Mouse (Mus musculus) adrenal gland, postnatal 14 days (tissue): ENCODE data around the gene Entpd8. TPM values are rescaled to one million over a fixed set of nuclear protein-coding genes. Genes with fewer than 3 reads are reported as not detected.

ENCODE experiments used
- microRNA-seq, 2 experiments: library from miRNA; unstranded; fragments of <30 nt; microRNA quantifications; one replicate each; pipeline ENCODE4 v1.2.0; 2021
- total RNA-seq: library from RNA; stranded (reverse); gene quantifications from 2 replicates; pipeline ENCODE4 v1.2.3, GENCODE M21; 2021

Entpd8 gene
- total RNA-seq, 1 experiment from 2014 or later = 7.7 TPM

Small RNA genes lying within 50 kb of the gene (microRNA-seq; reads per million reads assigned to microRNA genes)
- 0 reads per million in 2 experiments for gene Gm24328
- 0 to 0.76 reads per million in 2 experiments for gene Mir7664

Other genes starting within 250 kb of the Entpd8 start
- 57.0 and 66.9 TPM in 2 replicates for gene Ehmt1, start 160.7 kb upstream of the Entpd8 start, total RNA-seq
- gene Arrdc1, start 145.1 kb upstream of the Entpd8 start, total RNA-seq = 11.5 and 22.2 TPM in 2 replicates
- gene Zmynd19, start 130.5 kb upstream of the Entpd8 start, total RNA-seq = 24.5 and 25.9 TPM in 2 replicates
- 8.5 and 9.9 TPM in 2 replicates for gene Dph7, start 117.9 kb upstream of the Entpd8 start, total RNA-seq
- gene Mrpl41, start 105.2 kb upstream of the Entpd8 start, total RNA-seq = 85.7 and 89.8 TPM in 2 replicates
- gene Pnpla7, start 104.3 kb upstream of the Entpd8 start, total RNA-seq = 34.2 and 38.3 TPM in 2 replicates
- gene Nsmf, start 25.9 kb upstream of the Entpd8 start, total RNA-seq = 58.5 and 61.2 TPM in 2 replicates
- gene Noxa1, start 14.8 kb downstream of the Entpd8 start, total RNA-seq = not detected in 2 replicates
- 8.7 and 9.5 TPM in 2 replicates for gene Nrarp, start 100.5 kb downstream of the Entpd8 start, total RNA-seq
- gene Tor4a, start 116.6 kb downstream of the Entpd8 start, total RNA-seq = 13.9 and 21.3 TPM in 2 replicates
- 41.6 and 47.1 TPM in 2 replicates for gene Nelfb, start 131.2 kb downstream of the Entpd8 start, total RNA-seq
- not detected in 2 replicates for gene Stpg3, start 134.3 kb downstream of the Entpd8 start, total RNA-seq
- gene Fam166a, start 138.4 kb downstream of the Entpd8 start, total RNA-seq = not detected in 2 replicates
- gene Tubb4b, start 144.4 kb downstream of the Entpd8 start, total RNA-seq = 290 and 294 TPM in 2 replicates
- not detected in 2 replicates for gene Slc34a3, start 154.1 kb downstream of the Entpd8 start, total RNA-seq
- not detected in 2 replicates for gene Rnf224, start 156.5 kb downstream of the Entpd8 start, total RNA-seq
- 7.2 and 7.9 TPM in 2 replicates for gene Rnf208, start 162.0 kb downstream of the Entpd8 start, total RNA-seq
- gene Cysrt1, start 162.1 kb downstream of the Entpd8 start, total RNA-seq = not detected in 2 replicates
- 3.3 and 3.9 TPM in 2 replicates for gene AL732309.1, start 166.6 kb downstream of the Entpd8 start, total RNA-seq
- gene Tmem203, start 175.1 kb downstream of the Entpd8 start, total RNA-seq = 25.6 and 31.0 TPM in 2 replicates
- 10.9 and 13.4 TPM in 2 replicates for gene Tprn, start 182.3 kb downstream of the Entpd8 start, total RNA-seq
- 45.8 and 49.8 TPM in 2 replicates for gene Ssna1, start 192.1 kb downstream of the Entpd8 start, total RNA-seq
- 63.9 and 66.1 TPM in 2 replicates for gene Anapc2, start 192.2 kb downstream of the Entpd8 start, total RNA-seq
- gene Tmem210, start 207.8 kb downstream of the Entpd8 start, total RNA-seq = not detected in 2 replicates
- gene Lrrc26, start 209.6 kb downstream of the Entpd8 start, total RNA-seq = not detected in 2 replicates
- gene Grin1, start 238.9 kb downstream of the Entpd8 start, total RNA-seq = 9.7 and 11.0 TPM in 2 replicates